Mouse (Mus musculus) ES-E14 (cell line): Measurements from ENCODE around the gene Defb25. TPM values are rescaled to one million over a fixed set of nuclear protein-coding genes. Genes with fewer than 3 reads are reported as not detected.

Experiments
- DNase-seq: peaks from one replicate; pipeline ENCODE4 v3.0.0-alpha.2; 2013; ENCODE audit warnings: low read depth, low spot score
- H3K27ac ChIP-seq: 2 replicates; pipeline ENCODE4 v1.5.1; 2012; ENCODE audit warnings: low read depth, mild to moderate bottlenecking, low read length, moderate library complexity, mixed read lengths; ENCODE audit not compliant: poor library complexity, insufficient read depth, severe bottlenecking
- H3K36me3 ChIP-seq: 2 replicates; pipeline ENCODE4 v1.6.1; 2012; ENCODE audit warnings: mild to moderate bottlenecking, low read length, moderate library complexity, mixed read lengths; ENCODE audit not compliant: control insufficient read depth, poor library complexity, insufficient read depth, severe bottlenecking
- H3K4me1 ChIP-seq, 2 experiments: fragments of 150-350 bp in 1 of 2; sonication (generic) in 1 of 2; 2 replicates each; pipeline ENCODE4 v1.6.1; 2012; ENCODE audit warnings: low read length in 2 of 2, mild to moderate bottlenecking in 1 of 2, mixed read lengths in 1 of 2; ENCODE audit not compliant: control insufficient read depth in 2 of 2, insufficient read depth in 2 of 2, poor library complexity in 1 of 2
- H3K4me3 ChIP-seq, 2 experiments: fragments of 150-350 bp in 1 of 2; sonication (generic) in 1 of 2; 2 replicates each; pipeline ENCODE4 v1.5.1; 2012; ENCODE audit warnings: low read length in 2 of 2, low read depth in 1 of 2, mild to moderate bottlenecking in 1 of 2, mixed read lengths in 1 of 2; ENCODE audit not compliant: insufficient read depth in 1 of 2, poor library complexity in 1 of 2, severe bottlenecking in 1 of 2
- H3K9ac ChIP-seq: 2 replicates; pipeline ENCODE4 v1.6.1; 2012; ENCODE audit warnings: low read depth, mild to moderate bottlenecking, low read length, mixed read lengths; ENCODE audit not compliant: poor library complexity, insufficient read depth, severe bottlenecking
- H3K9me3 ChIP-seq: fragments of 150-350 bp; sonication (generic); 2 replicates; pipeline ENCODE4 v1.6.1; 2012; ENCODE audit warnings: low read depth, mild to moderate bottlenecking, low read length; ENCODE audit not compliant: control insufficient read depth, insufficient read depth
- CHD2 ChIP-seq: IDR thresholded peaks from 2 replicates; pipeline ENCODE4 v1.6.1; 2014; ENCODE audit warnings: mild to moderate bottlenecking, low read depth, low read length, inconsistent platforms
- HCFC1 ChIP-seq: IDR thresholded peaks from 2 replicates; pipeline ENCODE4 v1.6.1; 2012; ENCODE audit warnings: low read length, inconsistent platforms, borderline replicate concordance; ENCODE audit not compliant: insufficient read depth
- MAFK ChIP-seq: IDR thresholded peaks from 2 replicates; pipeline ENCODE4 v1.6.1; 2014; ENCODE audit warnings: mild to moderate bottlenecking, low read depth, low read length, inconsistent platforms; ENCODE audit not compliant: insufficient read depth
- ZC3H11A ChIP-seq: IDR thresholded peaks from 2 replicates; pipeline ENCODE4 v1.6.1; 2012; ENCODE audit warnings: low read depth, mild to moderate bottlenecking, inconsistent platforms, low read length, borderline replicate concordance
- ZNF384 ChIP-seq: IDR thresholded peaks from 2 replicates; pipeline ENCODE4 v1.6.1; 2012; ENCODE audit warnings: low read depth, low read length, inconsistent platforms
- in situ Hi-C, 2 experiments: fragments of 600-800 bp; cut with MboI; formaldehyde crosslinking; loops; one replicate each; pipeline ENCODE4 v1.15.1; 2025; ENCODE audit warnings: low sequenced_read_pairs in 2 of 2, inconsistent platforms in 1 of 2; ENCODE audit not compliant: unreplicated experiment in 2 of 2
- total RNA-seq: library from RNA; depleted of rRNA; stranded (reverse); fragments of 300-350 nt; gene quantifications from 2 replicates; pipeline ENCODE4 v1.2.3, GENCODE M21; 2012; rRNA removed

Defb25 gene
- total RNA-seq, result 3.9 and 5.7 TPM in 2 replicates

DNA sequence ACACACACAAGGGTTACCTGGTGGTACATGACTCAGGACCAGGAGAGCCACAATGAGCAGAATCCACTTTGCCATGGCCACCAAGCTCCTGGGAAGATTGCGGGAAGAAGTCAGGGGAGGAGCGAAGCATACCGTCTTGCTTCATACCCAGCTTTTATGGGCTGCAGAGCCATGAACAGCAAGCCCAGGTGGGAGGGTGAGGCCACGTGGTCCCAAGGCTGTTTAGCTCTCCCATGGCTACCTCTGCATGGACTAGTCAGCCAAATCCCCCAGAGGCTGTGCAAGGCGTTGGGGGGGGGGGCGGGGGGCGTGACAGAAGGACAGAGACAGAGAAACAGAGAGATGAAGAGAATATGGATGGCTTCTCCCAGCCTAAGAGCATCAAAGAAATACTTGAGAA is at the start of gene Defb25:
Gene Defb25 (minus strand): TSS at position 101 of the 400 bp plus-strand sequence.
- Histone ChIP-seq H3K27ac (no peak within 1 kb of the TSS), H3K36me3 (no peaks in the 10 kb centered on the region), H3K9ac (no peak within 1 kb of the TSS), H3K4me1 (0 out of 4 replicates have a peak, but pooled peaks cover 0 to 3% of the 10 kb centered on the region in 2 experiments), H3K4me3 (no peak within 1 kb of the TSS), H3K9me3 (no peaks in the 10 kb centered on the region)
- no peak for TF ChIP-seq HCFC1
- no peak for TF ChIP-seq ZC3H11A
- no peak for TF ChIP-seq MAFK
- no peak for TF ChIP-seq ZNF384
- no peak for TF ChIP-seq CHD2
- no peak for DNase-seq
- in situ Hi-C loops, result no loop called here

DNA sequence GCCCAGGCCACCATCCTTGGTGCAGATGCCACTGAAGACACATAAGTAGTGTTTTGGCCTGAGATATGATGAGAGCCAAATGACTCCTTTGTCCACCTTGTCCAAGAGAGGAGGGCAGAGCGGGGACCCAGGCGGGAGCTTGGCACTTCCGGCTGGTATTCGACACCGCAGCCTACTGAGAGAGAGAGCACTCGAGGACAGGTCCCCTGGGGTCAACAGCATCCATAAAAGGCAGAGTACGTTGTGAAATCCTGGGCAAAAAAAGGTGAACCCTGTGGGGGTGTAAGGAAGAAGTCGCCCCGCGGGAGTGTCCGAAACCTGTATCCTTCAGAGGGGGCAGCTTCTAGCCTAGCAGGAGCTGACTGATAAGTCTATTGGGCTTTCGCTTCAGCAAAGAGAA is 49.3 kb upstream of the Defb25 start:
- DNase-seq, result no peak
- peaks cover 2 to 26% of the 10 kb centered on the region in 2 experiments; a peak in 2 of 4 replicates for H3K4me1 ChIP-seq
- no peak overlapping the region for H3K4me3 ChIP-seq
- H3K9me3 ChIP-seq, result no peaks in the 10 kb centered on the region
- peaks cover 34% of the 10 kb centered on the region for H3K36me3 ChIP-seq
- peak overlapping the region; percentile 3; the same call in 1 of the 2 replicates for H3K9ac ChIP-seq
- no peak for TF ChIP-seq HCFC1
- TF ChIP-seq MAFK, result no peak
- no peak for TF ChIP-seq CHD2
- TF ChIP-seq ZC3H11A, result no peak
- TF ChIP-seq ZNF384, result no peak
- in situ Hi-C loops, result no loop called here
- H3K27ac ChIP-seq, result no peak overlapping the region

GRCm38 (mm10) chr2:152671642-152671999 is 48.8 kb upstream of the Defb25 start:
- H3K9me3 ChIP-seq, result no peaks in the 10 kb centered on the region
- H3K4me1 ChIP-seq, result peaks cover 2 to 26% of the 10 kb centered on the region in 2 experiments; a peak in 2 of 4 replicates
- no peak overlapping the region for H3K4me3 ChIP-seq
- H3K27ac ChIP-seq, result no peak overlapping the region
- TF ChIP-seq HCFC1 (no peak), MAFK (no peak), ZC3H11A (peak; percentile 32; the same call in 1 of the 2 replicates), ZNF384 (no peak), CHD2 (no peak)
- no peak overlapping the region for H3K9ac ChIP-seq
- in situ Hi-C loops, result no loop called here
- H3K36me3 ChIP-seq, result peaks cover 34% of the 10 kb centered on the region; the same call in 1 of the 2 replicates
- DNase-seq, result peak; percentile 63

GRCm38 (mm10) chr2:152670983-152671641 is 48.3 kb upstream of the Defb25 start:
- Histone ChIP-seq H3K9me3 (no peaks in the 10 kb centered on the region), H3K27ac (no peak overlapping the region), H3K4me3 (peak overlapping the region in 1 of 2 experiments; percentile 95; a peak in 2 of 4 replicates), H3K9ac (peak overlapping the region; percentile 26; the same call in 1 of the 2 replicates), H3K36me3 (peaks cover 33% of the 10 kb centered on the region; the same call in 1 of the 2 replicates), H3K4me1 (peaks cover 2 to 26% of the 10 kb centered on the region in 2 experiments; a peak in 2 of 4 replicates)
- TF ChIP-seq MAFK, result no peak
- TF ChIP-seq ZC3H11A, result no peak
- no peak for TF ChIP-seq ZNF384
- no peak for TF ChIP-seq HCFC1
- in situ Hi-C loops, result no loop called here
- no peak for DNase-seq
